Mouse (Mus musculus) yolk sac, embryonic 10.5 days (tissue): Measurements from ENCODE around the gene Hspa5.
"Not testable (repeated sequence)": the region's sequence is repeated elsewhere in the genome, so short reads cannot be mapped to it uniquely, and the experiment has no call there.

Experiments used
- DNase-seq: peaks from one replicate; pipeline ENCODE4 v3.0.0-alpha.2; 2017; ENCODE audit warnings: low spot score

Gene Hspa5

DNA sequence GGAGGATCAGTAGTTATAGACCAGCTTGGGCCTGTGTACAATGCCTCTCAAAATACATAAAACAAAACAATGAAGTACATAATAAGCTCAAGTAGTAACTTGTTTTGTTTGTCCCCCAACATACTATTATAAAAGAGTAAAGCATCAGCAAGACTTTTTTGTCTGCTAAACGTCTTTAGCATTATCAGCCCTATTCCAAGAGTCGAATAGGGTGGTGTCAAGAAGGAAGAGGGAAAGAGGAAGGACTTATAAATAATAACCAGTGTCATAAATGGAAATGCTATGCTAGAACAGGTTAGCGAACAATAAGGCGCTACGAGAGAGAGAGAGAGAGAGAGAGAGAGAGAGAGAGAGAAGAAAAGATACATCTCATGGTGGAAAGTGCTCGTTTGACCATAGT is 819 bp upstream of the Hspa5 start:
- DNase-seq, result no peak

DNA sequence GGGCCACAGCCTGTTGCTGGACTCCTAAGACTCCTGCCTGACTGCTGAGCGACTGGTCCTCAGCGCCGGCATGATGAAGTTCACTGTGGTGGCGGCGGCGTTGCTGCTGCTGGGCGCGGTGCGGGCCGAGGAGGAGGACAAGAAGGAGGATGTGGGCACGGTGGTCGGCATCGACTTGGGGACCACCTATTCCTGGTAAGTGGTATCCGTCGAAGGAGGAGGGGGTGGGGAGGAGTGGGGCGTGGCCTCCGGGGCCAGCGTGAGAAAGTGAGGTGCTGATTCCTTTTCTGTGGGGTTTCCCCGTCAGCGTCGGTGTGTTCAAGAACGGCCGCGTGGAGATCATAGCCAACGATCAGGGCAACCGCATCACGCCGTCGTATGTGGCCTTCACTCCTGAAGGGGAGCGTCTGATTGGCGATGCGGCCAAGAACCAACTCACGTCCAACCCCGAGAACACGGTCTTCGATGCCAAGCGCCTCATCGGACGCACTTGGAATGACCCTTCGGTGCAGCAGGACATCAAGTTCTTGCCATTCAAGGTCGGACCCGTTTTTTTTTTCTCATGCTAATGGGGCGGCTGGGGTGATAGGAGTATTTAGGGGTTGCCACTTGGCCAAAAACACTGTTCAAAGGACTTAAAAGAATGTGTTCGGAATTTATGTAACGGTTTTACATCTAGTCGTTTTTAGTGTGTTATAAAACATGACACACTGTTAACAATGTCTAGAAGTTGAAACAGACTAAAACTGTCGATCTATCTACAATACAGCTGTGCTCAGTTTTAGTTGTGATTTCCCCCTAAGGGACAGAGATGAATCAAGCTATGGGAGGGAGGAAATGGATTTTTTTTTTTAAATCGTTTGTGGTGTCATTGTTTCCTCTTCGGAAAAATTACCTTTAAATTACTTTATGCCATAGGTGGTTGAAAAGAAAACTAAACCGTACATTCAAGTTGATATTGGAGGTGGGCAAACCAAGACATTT is 774 bp downstream of the Hspa5 start:
- DNase-seq, result no peak

DNA sequence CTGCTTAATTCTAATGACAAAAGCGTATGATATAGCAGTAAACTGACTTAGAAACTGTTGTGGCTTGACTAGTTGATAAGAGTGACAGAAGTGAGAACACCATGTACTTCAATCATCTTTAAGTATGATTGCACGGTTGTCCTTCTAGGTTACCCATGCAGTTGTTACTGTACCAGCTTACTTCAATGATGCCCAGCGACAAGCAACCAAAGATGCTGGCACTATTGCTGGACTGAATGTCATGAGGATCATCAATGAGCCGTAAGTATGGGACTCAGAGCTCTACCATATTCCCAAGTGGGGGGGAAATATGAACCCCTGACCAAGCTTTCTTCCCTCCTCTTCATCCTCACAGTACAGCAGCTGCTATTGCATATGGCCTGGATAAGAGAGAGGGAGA is 1.9 kb downstream of the Hspa5 start:
- DNase-seq, result no peak

DNA sequence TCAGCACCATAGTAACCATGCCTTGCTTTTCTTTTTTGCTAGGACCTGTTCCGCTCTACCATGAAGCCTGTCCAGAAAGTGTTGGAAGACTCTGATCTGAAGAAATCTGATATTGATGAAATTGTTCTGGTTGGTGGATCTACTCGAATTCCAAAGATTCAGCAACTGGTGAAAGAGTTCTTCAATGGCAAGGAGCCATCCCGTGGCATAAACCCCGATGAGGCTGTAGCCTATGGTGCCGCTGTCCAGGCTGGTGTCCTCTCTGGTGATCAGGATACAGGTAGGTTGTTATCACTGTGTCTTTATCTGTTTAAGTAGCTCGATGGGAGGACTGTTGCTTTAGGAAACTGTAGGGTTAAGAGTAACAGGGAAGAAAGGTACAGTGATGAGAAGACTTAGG is 2.7 kb downstream of the Hspa5 start:
- no peak for DNase-seq

DNA sequence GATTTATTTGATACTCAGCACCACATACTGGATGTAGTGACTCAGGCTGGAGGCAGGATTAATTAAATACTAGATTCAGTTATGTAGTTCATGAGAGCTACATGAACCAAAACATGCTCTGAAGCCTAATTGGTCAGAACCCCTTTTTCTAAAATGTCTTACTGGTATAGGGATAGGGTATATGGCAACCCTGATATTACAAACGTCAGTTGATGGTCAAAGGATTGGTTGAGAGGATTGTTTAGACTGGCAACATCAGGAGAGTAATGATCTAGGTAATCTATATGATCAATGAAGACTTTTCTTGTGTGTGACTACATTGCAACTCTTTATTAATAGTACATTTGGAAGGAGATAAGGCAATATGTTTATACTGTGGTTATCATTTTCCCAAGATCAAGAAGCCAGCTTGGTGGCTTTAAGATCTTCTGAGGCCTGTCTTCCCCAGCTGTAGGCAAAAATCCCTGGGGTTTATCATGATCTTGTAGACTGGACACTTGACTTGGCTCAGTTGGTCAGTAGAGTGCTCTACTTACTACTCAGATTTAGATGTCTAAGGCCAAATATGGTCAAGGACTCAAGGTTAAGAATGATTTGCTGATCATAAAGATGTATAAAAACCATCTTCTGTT is 5.6 kb downstream of the Hspa5 start:
- DNase-seq, result no peak

DNA sequence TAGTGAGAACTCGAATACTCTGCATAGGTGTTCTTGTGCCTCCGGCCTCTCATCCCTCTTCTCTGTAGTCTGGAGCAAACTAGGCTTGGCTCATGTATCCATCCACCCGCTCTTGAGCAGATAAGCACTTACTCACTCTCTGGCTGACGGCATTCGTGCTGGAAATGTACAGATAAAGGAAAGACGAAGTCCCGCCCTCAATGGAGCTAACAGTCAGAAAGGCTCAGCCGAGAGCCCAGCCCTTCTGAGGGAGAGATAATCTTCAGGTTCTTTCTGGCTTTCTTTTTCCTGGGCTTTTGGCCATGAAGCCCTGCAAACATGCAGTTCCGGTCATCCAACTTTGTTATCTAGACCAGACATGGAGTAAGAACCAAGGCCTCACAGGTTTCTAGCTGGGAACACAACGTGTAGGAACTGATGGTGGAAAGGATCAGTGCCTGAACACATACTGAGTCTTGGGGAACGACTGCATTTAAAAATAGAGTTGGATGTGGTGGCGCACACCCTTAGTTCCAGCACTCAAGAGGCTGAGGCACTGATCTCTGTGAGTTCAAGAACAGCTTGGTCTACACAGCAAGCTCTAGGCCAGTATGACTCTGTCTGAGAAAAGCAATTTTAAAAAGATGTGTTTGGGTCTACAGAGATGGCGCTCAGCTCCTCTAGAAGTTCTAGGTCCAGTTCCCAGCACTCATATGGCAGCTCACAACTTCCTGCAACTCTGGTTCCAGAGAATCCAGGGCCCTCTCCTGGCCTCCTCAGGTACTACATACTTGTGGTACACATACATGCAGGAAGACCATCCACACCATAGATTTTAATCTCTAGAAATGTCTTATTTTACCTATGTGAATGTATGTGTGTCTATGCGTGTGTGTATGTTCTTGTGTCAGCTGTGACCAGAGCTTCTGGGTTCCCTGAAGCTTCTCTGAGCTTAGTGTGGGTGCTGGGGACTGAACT is 11.6 kb downstream of the Hspa5 start:
- DNase-seq, result peak; percentile 30

DNA sequence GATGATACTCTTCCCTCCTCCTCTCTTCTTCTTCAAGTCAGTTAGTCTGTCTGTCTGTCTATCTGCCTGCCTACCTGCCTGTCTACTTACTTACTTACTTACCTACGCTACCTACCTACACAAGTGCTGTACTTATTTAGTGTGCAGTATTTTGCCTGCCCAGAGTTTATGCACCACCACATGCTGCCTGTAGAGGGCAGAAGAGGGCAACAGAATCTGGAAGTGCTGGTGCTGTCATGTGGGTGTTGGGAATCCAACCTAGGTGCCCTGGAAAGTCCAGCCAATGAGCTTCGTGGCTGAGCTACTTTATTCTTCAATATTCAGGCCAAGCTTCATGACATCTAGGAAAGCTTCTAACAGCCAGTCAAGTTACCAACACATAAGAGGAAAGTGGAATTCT is 12.3 kb downstream of the Hspa5 start:
- DNase-seq, result peak; percentile 20

DNA sequence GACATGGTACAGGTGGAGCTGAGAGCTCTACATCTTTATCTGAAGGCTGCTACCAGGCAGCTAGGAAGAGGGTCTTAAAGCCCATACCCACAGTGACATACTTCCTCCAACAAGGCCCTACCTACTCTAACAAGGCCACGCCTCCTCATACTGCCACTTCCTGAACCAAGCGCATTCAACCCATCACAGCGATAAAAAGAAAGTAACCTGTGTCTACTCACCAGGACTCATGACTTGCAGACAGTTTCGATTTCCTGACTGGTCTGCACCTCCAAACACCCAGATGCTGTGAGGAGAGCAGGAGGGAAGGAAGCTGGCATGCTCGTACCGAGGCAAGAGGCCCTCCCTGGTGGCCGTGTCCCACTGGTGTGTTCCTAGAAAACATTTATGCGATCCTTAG is 18.5 kb downstream of the Hspa5 start:
- DNase-seq, result no peak

DNA sequence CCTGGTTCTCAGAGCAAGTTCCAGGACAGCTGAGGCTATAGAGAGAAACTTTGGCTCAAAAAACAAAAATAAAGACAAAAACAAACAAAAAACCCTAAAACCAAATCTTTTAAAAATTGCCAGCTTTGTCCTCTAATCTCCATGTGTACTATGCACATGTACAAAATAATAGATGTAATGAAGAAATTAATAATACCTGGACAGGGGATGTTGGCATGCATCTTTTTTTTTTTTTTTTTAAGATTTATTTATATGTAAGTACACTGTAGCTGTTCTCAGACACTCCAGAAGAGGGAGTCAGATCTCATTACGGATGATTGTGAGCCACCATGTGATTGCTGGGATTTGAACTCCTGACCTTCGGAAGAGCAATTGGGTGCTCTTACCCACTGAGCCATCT is 20.8 kb downstream of the Hspa5 start:
- not testable (repeated sequence) for DNase-seq

DNA sequence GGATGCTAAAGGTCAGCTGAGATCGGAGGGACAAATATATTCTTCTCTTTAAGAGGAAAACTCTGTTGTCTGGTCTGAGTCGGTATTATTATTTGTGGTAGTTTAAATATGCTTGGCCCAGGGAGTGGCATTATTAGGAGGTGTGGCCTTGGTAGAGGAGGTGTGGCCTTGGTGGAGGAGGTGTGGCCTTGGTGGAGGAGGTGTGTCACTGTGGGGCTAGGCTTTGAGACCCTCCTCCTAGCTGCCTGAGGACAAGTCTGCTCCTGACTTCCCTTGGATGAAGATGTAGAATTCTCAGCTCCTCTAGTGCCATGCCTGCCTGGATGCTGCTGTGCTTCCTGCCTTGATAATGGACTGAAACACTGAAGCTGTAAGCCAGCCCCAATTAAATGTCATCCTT is 22.7 kb downstream of the Hspa5 start:
- no peak for DNase-seq

DNA sequence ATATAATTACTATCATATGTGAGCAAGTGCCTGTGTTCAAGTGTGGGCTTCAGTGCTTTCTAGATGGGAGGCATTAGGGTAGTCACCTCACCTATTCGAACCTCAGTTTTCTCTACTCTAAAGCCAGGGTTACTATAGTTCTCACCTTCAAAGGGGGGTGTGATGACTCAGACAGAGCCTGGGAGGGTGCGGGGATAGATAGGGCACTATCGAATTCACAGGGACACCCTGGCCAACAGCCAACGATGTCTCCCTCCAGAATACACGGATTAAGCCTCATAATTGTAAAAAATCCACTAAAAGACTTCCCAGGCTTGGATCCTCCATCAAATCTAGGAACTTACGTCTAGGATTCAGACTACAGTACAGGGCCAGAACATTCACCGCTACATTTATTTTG is 23.7 kb downstream of the Hspa5 start:
- no peak for DNase-seq

DNA sequence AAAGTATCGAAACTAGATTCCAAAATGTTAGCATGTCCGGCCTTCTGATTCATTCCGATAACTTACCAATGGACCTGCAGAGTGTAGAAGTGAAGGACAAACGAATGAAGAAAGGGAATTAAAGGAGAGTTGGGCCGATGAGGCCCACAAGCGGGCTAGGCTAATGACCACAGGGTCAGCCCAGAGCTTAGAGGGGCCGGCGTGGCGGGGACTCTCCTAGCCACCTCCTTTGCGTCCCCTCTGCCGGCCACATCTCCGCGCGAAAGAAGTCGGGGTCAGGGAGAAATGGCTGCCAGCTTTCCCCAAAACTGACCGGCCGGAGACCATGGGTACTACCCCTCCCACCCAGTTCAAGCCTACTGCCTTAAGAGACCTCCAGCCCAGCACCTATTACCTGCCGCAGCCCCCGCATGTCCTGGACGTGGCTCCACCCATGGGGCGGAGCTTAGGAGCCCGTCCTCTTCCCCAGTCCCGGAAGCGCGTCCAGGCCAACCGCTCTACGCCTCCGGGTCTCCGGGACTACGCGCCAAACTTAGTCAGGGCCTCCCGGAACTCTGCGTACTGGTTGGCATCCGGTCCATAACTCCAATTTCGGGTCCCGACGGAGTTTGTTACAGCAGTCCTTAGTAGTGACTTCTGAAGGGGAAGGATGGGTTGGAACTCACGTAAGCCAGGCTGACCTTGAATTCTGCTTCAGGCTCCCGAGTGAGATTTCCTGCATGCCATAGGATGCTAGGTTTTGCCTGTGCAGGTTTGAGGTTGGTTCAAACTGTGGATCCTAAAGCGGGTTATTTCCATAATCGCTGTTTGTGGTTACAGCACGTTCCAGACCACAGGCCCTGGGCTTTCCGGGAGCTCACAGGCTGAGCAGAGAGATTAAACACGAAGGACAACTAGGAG is 27.8 kb downstream of the Hspa5 start, which contains the start of gene Rabepk:
Rabepk (minus strand) TSS at position 556 of the 900 bp plus-strand sequence.
- DNase-seq, result peak; percentile 89

DNA sequence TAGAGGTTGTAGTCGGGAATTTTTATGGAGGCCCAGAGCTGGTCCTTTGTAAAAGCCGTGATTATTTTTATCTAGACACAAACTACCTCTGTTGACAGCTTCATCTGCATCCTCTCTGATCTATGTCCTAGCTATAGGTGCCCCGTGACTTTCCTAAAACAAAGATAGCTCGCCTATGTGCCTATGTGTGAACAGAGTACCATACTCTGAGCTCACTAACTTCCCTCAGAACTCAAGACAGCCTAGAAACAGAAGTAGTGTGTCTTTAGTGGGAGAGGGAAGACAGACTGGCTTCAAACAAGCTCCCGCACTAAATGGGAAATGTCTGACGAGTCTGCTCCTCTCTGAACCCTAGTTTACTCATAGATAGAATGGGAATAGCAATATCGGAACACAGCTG is 28.6 kb downstream of the Hspa5 start:
- DNase-seq, result no peak

DNA sequence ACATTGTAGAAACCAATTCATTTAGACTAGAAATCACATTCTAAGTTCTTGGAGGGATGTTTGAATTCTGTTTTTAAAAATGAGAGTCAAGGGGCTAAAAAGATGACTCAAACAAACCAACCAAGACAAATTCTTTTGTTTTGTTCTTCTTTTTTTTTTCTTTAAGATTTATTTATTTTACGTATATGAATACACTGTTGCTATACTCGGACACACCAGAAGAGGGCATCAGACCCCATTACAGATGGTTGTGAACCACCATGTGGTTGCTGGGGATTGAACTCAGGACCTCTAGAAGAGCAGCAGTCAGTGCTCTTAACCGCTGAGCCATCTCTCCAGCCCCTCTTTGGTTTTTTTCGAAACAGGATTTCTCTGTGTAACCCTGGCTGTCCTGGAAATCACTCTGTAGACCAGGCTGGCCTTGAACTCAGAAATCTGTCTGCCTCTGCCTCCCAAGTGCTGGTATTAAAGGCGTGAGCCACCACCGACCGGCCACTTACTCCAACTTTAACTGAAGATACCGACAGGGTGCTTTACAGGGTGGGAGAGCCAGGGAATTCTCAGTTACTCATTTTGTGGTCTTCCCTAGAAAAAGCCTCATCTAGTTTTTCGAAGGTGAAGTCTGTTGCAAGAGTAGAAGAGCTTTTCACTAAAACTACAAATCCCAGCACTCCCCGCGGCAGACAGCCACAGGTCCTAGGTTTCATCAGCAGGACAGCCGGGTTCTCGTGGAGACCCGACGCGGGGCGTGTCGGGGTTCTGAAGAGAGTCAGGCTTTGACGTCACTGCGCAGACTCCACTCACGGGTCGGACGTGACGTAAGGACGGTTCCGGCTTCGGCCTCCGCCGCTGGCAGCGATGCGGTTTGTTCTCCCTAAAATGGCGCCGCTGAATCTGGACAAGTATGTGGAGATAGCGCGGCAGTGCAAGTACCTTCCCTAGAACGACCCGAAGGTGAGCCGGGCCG is 30.0 kb downstream of the Hspa5 start:
- peak; percentile 97 for DNase-seq

DNA sequence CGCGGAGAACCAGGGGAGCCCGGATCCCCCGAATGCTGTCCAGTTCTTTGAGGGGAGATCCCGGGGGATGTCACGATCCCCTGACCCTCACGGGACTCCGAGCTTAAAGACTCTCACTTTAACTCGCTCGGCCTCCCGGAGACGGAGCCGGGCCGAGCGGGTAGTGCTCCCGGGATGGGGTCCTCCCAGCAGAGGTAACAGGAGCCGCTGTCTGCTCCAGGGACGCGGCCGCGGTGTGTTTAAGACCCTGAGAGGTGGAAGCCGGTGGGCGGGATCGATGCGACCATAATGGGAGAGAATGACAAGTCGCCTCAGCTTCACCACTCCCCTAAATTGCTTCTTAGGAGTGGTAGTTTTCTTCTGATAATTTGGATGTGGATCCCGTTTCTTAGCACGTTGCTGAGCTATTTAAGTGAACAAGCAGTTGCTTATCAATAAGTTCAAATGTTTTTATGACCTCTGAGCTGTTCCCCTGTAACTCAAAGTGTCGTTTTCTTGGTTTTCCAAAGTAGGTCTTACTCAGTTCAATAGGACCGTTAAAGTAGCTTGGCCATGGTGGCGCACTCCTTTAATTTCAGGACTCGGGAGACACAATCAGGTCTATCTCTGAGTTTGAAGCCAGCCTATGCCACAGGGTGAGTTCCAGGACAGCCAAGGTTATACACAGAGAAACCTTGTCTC is 30.9 kb downstream of the Hspa5 start:
- DNase-seq, result peak; percentile 25

DNA sequence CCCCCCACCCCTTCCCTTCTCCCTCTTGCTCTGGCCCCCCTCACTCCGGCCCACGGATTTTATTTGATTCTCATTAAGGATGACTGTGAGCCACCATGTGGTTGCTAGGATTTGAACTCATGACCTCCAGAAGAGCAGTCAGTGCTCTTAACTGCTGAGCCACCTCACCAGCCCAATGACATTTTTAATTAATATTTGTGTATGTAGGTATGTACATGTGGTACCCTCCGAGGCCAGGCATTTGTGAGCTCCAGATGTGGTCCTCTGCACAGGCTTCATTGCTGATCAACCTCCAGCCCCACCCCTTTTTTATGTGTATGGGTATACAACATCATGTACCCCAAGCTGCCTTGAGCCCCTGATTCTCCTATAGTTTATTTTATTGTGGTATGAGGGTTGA is 32.0 kb downstream of the Hspa5 start:
- DNase-seq, result no peak

DNA sequence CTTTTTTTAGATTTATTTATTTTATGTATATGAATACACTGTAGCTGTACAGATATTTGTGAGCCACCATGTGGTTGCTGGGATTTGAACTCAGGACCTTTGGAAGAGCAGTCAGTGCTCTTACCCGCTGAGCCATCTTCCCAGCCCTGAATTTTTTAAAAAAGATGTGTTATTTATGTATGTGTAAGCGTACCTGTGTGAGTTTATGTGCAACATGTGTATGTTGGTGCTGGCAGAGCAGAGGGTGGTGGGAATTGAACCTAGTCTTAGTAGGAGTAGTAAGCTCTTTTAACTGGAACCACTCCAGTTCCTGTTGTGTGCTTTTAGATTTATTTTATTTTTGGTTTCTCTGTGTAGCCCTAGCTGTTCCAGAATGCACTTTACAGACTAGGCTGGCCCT is 32.4 kb downstream of the Hspa5 start:
- DNase-seq, result no peak

DNA sequence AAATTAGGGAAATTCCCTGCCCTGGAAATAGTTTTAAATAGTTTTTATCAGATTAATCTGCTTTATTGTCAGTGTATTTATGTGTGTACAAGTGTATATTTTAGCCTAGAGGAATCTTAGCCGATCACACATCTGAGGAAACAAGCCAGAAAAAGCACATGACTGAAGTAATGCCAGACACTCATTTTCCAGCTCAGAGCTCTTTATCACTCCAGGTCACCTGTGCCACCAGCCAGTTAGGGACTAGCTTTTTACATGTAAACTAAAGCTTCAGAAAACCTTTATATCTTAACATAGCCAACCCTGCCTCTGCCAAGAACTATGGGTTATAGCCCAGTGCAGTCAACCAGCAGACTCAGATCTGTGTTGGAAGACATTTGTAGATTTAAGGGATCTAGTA is 33.0 kb downstream of the Hspa5 start:
- DNase-seq, result no peak

DNA sequence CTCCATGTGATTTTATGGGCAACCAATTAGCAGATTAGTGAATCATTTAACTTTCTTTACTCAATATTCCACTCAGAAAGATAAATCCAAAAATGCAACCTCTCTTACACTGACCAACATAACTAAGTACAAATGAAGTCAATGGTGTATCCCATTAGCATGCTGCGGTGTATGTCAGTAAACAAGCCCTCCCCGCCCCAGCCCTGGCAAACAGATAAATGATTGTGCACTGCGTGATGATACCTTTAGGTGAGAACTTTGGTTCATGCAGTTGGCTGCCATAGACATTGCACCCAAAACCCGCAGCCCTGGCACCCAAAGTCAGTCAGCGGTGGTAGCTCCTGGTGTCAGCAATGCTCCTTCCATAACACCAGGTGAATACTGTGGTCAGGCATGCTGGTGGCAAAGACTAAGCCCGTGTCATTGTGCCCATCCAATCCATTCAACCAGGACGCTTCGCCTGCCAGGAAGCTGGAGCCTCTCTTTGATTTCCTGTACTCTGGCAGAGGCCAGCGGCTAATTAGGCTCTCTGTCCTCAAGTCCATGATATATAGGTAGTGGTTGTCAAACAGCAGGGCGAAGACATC is 33.7 kb downstream of the Hspa5 start:
- DNase-seq, result no peak
